Mouse (Mus musculus) kidney, embryonic 16.5 days (tissue): ENCODE results near the gene Ctr9. TPM values are rescaled to one million over a fixed set of nuclear protein-coding genes. Genes with fewer than 3 reads are reported as not detected.

Experiments used
- ATAC-seq: fragments of 200-750 bp; cut with Nextera tagmentation; 2 replicates; pipeline ENCODE4 v1.8.0; 2017; ENCODE audit warnings: moderate TSS enrichment; ENCODE audit not compliant: low FRiP score, low TSS enrichment
- H3K27ac ChIP-seq: fragments of 300-500 bp; sonication (generic); 2 replicates; pipeline ENCODE4 v1.5.1; 2014; ENCODE audit warnings: low read length
- H3K27me3 ChIP-seq: fragments of 300-500 bp; sonication (generic); 2 replicates; pipeline ENCODE4 v1.6.1; 2014; ENCODE audit warnings: low read length, control low read depth, mixed read lengths; ENCODE audit not compliant: insufficient read depth
- H3K36me3 ChIP-seq: fragments of 300-500 bp; sonication (generic); 2 replicates; pipeline ENCODE4 v1.6.1; 2014; ENCODE audit warnings: low read length, control low read depth, mixed read lengths; ENCODE audit not compliant: insufficient read depth
- H3K4me1 ChIP-seq: fragments of 300-500 bp; sonication (generic); 2 replicates; pipeline ENCODE4 v1.6.1; 2014; ENCODE audit warnings: low read length, control low read depth, mixed read lengths; ENCODE audit not compliant: insufficient read depth
- H3K4me2 ChIP-seq: fragments of 300-500 bp; sonication (generic); replicated peaks from 2 replicates; pipeline ENCODE4 v1.6.1; 2014; ENCODE audit warnings: low read depth, low read length
- H3K4me3 ChIP-seq: fragments of 300-500 bp; sonication (generic); 2 replicates; pipeline ENCODE4 v1.5.1; 2014; ENCODE audit warnings: mild to moderate bottlenecking, low read length
- H3K9ac ChIP-seq: fragments of 300-500 bp; sonication (generic); replicated peaks from 2 replicates; pipeline ENCODE4 v1.6.1; 2014; ENCODE audit warnings: low read length
- H3K9me3 ChIP-seq: fragments of 300-500 bp; sonication (generic); 2 replicates; pipeline ENCODE4 v1.6.1; 2016; ENCODE audit warnings: low read length, control low read depth
- WGBS: fragments of 180-500 bp; shearing (Covaris S2); extraction: QIAGEN DNeasy Blood & Tissue Kit; methylation state at CpG from one replicate; pipeline ENCODE4 v1.1.7; 2014; 5-methylcytosine and 5-hydroxymethylcytosine counted together
- polyA plus RNA-seq: library from polyadenylated mRNA; unstranded; fragments of >200 nt; fragmentation: Nextera tagmentation; extraction: Ambion mirVana; gene quantifications from 2 replicates; pipeline ENCODE4 v1.2.1, GENCODE M21; 2015

Ctr9 gene
- polyA plus RNA-seq, 1 experiment from 2014 or later = 79.0 TPM

GRCm38 (mm10) chr7:111068181-111068580, 39.4 kb downstream of the Ctr9 start:
- Histone ChIP-seq H3K4me3 (no peak overlapping the region), H3K4me2 (no peak overlapping the region), H3K27me3 (no peaks in the 10 kb centered on the region), H3K4me1 (no peaks in the 10 kb centered on the region), H3K9ac (no peak overlapping the region), H3K36me3 (peaks cover 55% of the 10 kb centered on the region), H3K27ac (no peak overlapping the region), H3K9me3 (peaks cover 14% of the 10 kb centered on the region)
- WGBS = over 99% methylated on average over 3 of the region's 3 CpGs
- ATAC-seq = peak; percentile 31; the same call in 1 of the 2 replicates

GRCm38 (mm10) chr7:111069439-111070166, 40.9 kb downstream of the Ctr9 start:
- Histone ChIP-seq H3K9me3 (peaks cover 14% of the 10 kb centered on the region), H3K4me1 (no peaks in the 10 kb centered on the region), H3K9ac (no peak overlapping the region), H3K27ac (no peak overlapping the region), H3K36me3 (peaks cover 62% of the 10 kb centered on the region), H3K4me2 (no peak overlapping the region), H3K4me3 (no peak overlapping the region), H3K27me3 (no peaks in the 10 kb centered on the region)
- 93% methylated on average over 7 of the region's 7 CpGs for WGBS
- 0 out of 2 replicates have a peak, but pooled peaks have one; percentile 27 for ATAC-seq

- Histone ChIP-seq H3K27me3 (no peaks in the 10 kb centered on the region), H3K4me3 (no peak overlapping the region), H3K27ac (no peak overlapping the region), H3K9ac (no peak overlapping the region), H3K4me2 (no peak overlapping the region), H3K4me1 (no peaks in the 10 kb centered on the region), H3K9me3 (peaks cover 14% of the 10 kb centered on the region), H3K36me3 (peaks cover 67% of the 10 kb centered on the region)
- 94% methylated on average over 2 of the region's 2 CpGs for WGBS
- no peak for ATAC-seq
These were observed 41.4 kb downstream of the Ctr9 start for GRCm38 (mm10) chr7:111070167-111070496.

- peaks cover 14% of the 10 kb centered on the region for H3K9me3 ChIP-seq
- H3K4me3 ChIP-seq = no peak overlapping the region
- H3K9ac ChIP-seq = no peak overlapping the region
- no peaks in the 10 kb centered on the region for H3K27me3 ChIP-seq
- peaks cover 85% of the 10 kb centered on the region for H3K36me3 ChIP-seq
- no peak for ATAC-seq
- H3K4me1 ChIP-seq = no peaks in the 10 kb centered on the region
- H3K27ac ChIP-seq = no peak overlapping the region
- 93% methylated on average over 4 of the region's 4 CpGs for WGBS
- H3K4me2 ChIP-seq = no peak overlapping the region
These were observed 43.7 kb downstream of the Ctr9 start for GRCm38 (mm10) chr7:111072410-111072809.

DNA sequence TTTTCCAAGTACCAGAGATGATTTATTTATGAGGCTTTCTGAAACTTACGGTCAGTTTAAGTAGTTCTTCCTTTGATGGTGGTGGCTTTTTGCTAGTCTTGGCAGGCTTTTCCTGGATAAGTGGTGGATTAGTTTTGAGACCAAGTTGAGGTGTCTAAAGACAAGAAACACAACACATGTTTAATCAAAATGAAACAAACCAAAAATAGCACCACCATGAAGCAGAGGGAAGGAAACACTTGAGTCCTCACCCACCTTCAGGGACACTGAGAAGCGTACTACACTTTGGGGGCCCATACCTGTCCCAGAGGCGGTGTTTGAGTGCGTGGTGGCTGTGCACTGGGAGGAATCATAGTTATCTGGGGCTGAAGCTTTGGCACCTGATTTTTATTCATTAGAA, 46.5 kb downstream of the Ctr9 start:
- no peak overlapping the region for H3K27ac ChIP-seq
- H3K4me3 ChIP-seq = no peak overlapping the region
- H3K9me3 ChIP-seq = no peaks in the 10 kb centered on the region
- no peak for ATAC-seq
- H3K36me3 ChIP-seq = peaks cover 84% of the 10 kb centered on the region
- peaks cover 13% of the 10 kb centered on the region for H3K4me1 ChIP-seq
- no peak overlapping the region for H3K4me2 ChIP-seq
- no peaks in the 10 kb centered on the region for H3K27me3 ChIP-seq
- no peak overlapping the region for H3K9ac ChIP-seq
- WGBS = 87% methylated on average over 4 of the region's 4 CpGs

DNA sequence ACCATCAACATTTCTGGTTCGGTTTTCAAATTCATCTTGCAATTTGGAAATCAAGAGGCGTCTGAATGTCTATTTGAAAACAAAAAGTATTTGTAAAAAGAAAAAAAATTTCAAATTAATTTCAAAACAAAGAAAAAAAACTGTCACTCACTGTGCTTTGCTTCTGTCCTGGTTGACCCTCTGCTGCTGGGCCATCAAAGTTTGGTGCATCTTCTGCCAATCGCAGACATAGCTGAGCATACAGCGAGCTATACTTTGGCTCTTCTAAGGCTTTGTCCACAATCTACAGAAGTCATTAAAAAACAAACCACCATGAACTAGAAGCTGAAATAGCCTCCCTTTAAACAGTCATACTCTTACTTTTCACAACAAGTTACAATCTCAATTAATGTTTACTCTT, 49.5 kb downstream of the Ctr9 start:
- H3K36me3 ChIP-seq = peaks cover 71% of the 10 kb centered on the region
- peaks cover 20% of the 10 kb centered on the region for H3K4me1 ChIP-seq
- no peak overlapping the region for H3K4me2 ChIP-seq
- ATAC-seq = no peak
- H3K9ac ChIP-seq = no peak overlapping the region
- 91% methylated on average over 4 of the region's 4 CpGs for WGBS
- no peaks in the 10 kb centered on the region for H3K9me3 ChIP-seq
- no peak overlapping the region for H3K27ac ChIP-seq
- no peaks in the 10 kb centered on the region for H3K27me3 ChIP-seq
- H3K4me3 ChIP-seq = no peak overlapping the region

DNA sequence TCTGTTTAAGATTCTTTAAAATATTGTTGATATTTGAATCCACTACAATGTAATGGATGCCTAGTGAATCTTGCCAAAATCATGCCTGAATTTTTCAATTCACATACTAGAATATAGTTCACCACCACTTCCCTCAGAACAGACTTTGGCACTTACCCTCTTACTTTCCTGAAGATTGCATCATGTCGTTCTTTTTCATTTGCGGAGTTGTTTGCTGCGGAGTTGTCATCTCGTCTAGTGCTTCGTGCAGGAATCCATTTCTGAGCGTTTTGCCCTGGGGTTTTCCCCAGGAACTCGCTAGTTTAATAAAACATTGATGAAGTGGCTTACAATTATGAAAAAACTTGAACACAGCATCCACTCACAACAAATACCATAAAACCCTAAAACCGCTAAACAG, 51.3 kb downstream of the Ctr9 start:
- no peak overlapping the region for H3K9ac ChIP-seq
- H3K27me3 ChIP-seq = no peaks in the 10 kb centered on the region
- H3K36me3 ChIP-seq = peaks cover 56% of the 10 kb centered on the region
- H3K4me2 ChIP-seq = peak overlapping the region; percentile 80
- H3K4me3 ChIP-seq = peak overlapping the region; percentile 95; the same call in 1 of the 2 replicates
- H3K4me1 ChIP-seq = peaks cover 20% of the 10 kb centered on the region
- ATAC-seq = no peak
- no peaks in the 10 kb centered on the region for H3K9me3 ChIP-seq
- WGBS = 87% methylated on average over 8 of the region's 8 CpGs
- H3K27ac ChIP-seq = no peak overlapping the region

DNA sequence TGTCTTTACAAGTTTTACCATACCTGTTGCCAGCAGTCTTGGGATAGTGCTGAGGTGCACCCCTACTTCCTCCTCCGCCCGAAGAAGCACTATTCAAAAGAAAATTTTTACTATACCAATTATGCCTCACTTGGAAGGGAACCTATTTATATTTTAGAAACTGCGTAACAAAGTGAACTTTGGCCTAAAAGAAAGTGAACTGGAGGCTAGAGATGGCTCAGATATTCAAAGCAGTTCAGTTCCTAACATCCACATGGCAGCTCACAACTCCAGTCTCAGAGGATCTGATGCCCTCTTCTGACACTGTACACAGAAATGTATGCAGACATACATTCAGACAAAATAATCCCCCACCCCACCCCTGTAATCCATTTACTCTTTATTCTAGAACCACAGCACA, 52.1 kb downstream of the Ctr9 start:
- peak overlapping the region; percentile 94; the same call in 1 of the 2 replicates for H3K9ac ChIP-seq
- H3K27ac ChIP-seq = no peak overlapping the region; the same call in 1 of the 2 replicates
- H3K4me1 ChIP-seq = peaks cover 20% of the 10 kb centered on the region
- 67% methylated on average over 3 of the region's 3 CpGs for WGBS
- peak overlapping the region; percentile 80 for H3K4me2 ChIP-seq
- no peak for ATAC-seq
- no peaks in the 10 kb centered on the region for H3K27me3 ChIP-seq
- peaks cover 52% of the 10 kb centered on the region for H3K36me3 ChIP-seq
- peak overlapping the region; percentile 95 for H3K4me3 ChIP-seq
- no peaks in the 10 kb centered on the region for H3K9me3 ChIP-seq

DNA sequence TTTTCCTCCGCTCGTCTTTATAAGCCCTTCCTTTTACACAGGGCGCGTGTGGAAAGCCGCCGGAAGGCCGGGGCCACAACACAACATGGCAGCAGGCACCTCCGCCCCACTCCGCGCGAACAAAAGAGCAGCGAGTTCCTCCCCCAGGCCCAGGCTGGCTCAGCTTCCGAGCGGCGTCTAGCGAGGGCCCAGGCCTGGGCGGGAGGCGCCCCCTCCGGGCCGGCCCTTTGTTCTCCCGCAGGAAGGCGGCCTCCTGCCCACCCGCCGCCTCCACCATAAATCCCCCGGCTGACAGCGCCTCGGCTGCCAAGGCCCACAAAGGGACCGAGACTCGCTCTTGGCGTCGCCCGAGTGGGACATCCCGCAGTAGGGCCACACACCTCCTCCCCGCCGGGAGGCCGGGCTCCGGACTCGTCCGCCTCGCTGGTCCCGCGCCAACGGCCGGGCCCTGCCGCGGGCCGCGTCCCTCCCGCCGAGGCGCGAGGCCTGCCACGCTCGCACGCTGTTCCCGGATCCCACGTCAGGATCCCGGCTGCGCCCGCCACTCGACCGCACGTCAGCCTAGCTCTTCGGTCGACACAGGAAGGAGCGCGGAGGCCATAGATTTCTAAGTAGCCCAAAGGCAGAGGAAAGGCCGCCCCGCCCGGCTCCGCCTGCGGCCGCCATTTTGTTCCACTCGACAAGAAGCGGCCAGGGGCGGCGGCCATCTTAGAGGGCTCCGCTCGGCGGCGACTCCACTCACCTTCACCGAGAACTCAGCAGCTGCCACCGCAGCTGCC, 53.5 kb downstream of the Ctr9 start:
- ATAC-seq = peak; percentile 72
- under 1% methylated on average over 80 of the region's 83 CpGs for WGBS
- no peaks in the 10 kb centered on the region for H3K9me3 ChIP-seq
- H3K27me3 ChIP-seq = no peaks in the 10 kb centered on the region
- H3K4me3 ChIP-seq = peak overlapping the region; percentile 95
- peak overlapping the region; percentile 80 for H3K4me2 ChIP-seq
- peak overlapping the region; percentile 94 for H3K9ac ChIP-seq
- H3K36me3 ChIP-seq = peaks cover 38% of the 10 kb centered on the region
- peaks cover 20% of the 10 kb centered on the region for H3K4me1 ChIP-seq
- H3K27ac ChIP-seq = peak overlapping the region; percentile 98
